Mouse (Mus musculus) midbrain, embryonic 12.5 days (tissue): ENCODE results near the gene Clcnka. TPM values are rescaled to one million over a fixed set of nuclear protein-coding genes. Genes with fewer than 3 reads are reported as not detected.

Experiments used
- ATAC-seq: fragments of 200-750 bp; cut with Nextera tagmentation; 2 replicates; pipeline ENCODE4 v1.8.0; 2017; ENCODE audit warnings: low read depth, moderate TSS enrichment, moderate library complexity; ENCODE audit not compliant: low FRiP score
- H3K27ac ChIP-seq: fragments of 300-500 bp; sonication (generic); replicated peaks from 2 replicates; pipeline ENCODE4 v1.5.1; 2016; ENCODE audit warnings: mild to moderate bottlenecking
- H3K27me3 ChIP-seq: fragments of 300-500 bp; sonication (generic); 2 replicates; pipeline ENCODE4 v1.6.1; 2016; ENCODE audit warnings: mild to moderate bottlenecking
- H3K36me3 ChIP-seq: fragments of 300-500 bp; sonication (generic); 2 replicates; pipeline ENCODE4 v1.6.1; 2016
- H3K4me1 ChIP-seq: fragments of 300-500 bp; sonication (generic); 2 replicates; pipeline ENCODE4 v1.6.1; 2016
- H3K4me2 ChIP-seq: fragments of 300-500 bp; sonication (generic); replicated peaks from 2 replicates; pipeline ENCODE4 v1.6.1; 2016; ENCODE audit warnings: mild to moderate bottlenecking, moderate library complexity
- H3K4me3 ChIP-seq: fragments of 300-500 bp; sonication (generic); 2 replicates; pipeline ENCODE4 v1.5.1; 2016; ENCODE audit warnings: mild to moderate bottlenecking
- H3K9ac ChIP-seq: fragments of 300-500 bp; sonication (generic); replicated peaks from 2 replicates; pipeline ENCODE4 v1.6.1; 2016; ENCODE audit warnings: mild to moderate bottlenecking, moderate library complexity
- H3K9me3 ChIP-seq: fragments of 300-500 bp; sonication (generic); 2 replicates; pipeline ENCODE4 v1.6.1; 2016; ENCODE audit warnings: mild to moderate bottlenecking
- WGBS: fragments of 180-500 bp; shearing (Covaris S2); methylation state at CpG from one replicate; pipeline ENCODE4 v1.1.7; 2016; 5-methylcytosine and 5-hydroxymethylcytosine counted together
- polyA plus RNA-seq: library from polyadenylated mRNA; unstranded; fragments of >200 nt; fragmentation: Nextera tagmentation; extraction: Ambion mirVana; gene quantifications from 2 replicates; pipeline ENCODE4 v1.2.1, GENCODE M21; 2016

The Clcnka gene
- polyA plus RNA-seq, 1 experiment from 2014 or later: not detected

DNA sequence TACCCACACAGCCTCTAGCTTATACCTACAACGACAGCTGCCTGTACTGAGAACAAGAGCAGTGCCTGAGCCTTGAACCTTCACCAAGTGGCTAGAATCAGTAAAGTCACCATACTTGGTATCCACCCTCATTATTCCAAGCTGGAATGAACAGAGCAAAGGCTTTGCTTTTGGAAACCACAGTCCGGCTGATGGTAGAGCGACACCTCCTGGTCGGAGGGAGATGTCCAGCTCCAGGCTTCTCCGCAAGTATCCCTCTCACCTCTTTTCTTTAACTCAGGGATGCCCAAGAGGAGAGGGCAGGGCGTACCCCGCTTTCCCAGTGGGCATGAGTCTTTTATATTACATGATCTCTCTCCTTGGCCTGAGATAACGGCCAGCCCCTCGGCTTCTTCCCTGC lies 31.3 kb upstream of the Clcnka start:
- Histone ChIP-seq H3K4me2 (no peak overlapping the region), H3K27me3 (peaks cover 34% of the 10 kb centered on the region), H3K27ac (no peak overlapping the region), H3K4me3 (no peak overlapping the region), H3K4me1 (peaks cover 8% of the 10 kb centered on the region), H3K9ac (no peak overlapping the region), H3K9me3 (no peaks in the 10 kb centered on the region), H3K36me3 (no peaks in the 10 kb centered on the region)
- ATAC-seq: no peak
- WGBS: 53% methylated on average over 9 of the region's 9 CpGs

DNA sequence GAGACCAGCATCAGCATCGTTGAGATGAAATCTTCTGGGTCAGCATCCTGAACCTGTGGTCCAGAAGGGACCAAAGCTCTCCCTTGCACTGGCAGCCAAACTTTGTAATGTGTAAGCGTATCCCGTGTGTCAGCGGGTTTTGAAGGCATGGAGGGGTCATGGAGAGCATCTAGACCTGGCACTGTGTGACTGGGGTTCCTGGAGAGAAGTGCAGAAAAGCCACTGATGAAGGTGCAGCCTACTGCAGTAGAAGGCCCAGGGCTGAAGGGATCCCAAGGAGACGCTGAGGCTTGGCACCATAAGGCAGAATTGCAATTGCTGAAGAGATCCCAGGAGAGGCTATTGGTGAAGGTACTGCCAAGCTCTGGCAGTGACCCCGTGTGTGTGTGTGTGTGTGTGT lies 30.9 kb upstream of the Clcnka start:
- H3K27me3 ChIP-seq: peaks cover 38% of the 10 kb centered on the region

DNA sequence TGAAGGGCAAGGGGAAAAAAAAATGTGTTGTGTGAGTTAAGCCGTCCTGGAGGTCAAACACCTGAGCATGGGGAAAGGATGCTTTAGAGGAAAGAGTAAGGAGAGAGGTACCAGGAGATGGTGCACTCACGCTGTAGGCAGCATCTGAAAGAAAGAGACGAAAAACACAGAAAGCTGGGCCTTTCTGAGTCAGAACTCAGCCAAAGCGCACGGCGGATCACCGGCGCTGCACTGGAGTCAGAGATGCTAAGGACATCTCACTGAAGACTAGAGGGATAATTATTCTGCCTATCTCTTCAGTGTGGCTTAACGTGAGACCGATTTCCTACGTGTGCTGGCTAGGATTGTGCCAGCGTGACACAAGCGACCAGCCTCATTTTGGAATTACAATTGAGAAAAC lies 29.4 kb upstream of the Clcnka start:
- 87% methylated on average over 13 of the region's 13 CpGs for WGBS
- H3K9ac ChIP-seq: no peak overlapping the region
- H3K9me3 ChIP-seq: no peaks in the 10 kb centered on the region
- peaks cover 48% of the 10 kb centered on the region for H3K27me3 ChIP-seq
- no peak for ATAC-seq
- no peak overlapping the region for H3K4me3 ChIP-seq
- H3K27ac ChIP-seq: no peak overlapping the region
- H3K4me2 ChIP-seq: no peak overlapping the region
- H3K4me1 ChIP-seq: peaks cover 8% of the 10 kb centered on the region
- H3K36me3 ChIP-seq: no peaks in the 10 kb centered on the region

More for the DNA sequence above, 30.9 kb upstream of the Clcnka start:
- H3K4me1 ChIP-seq: peaks cover 8% of the 10 kb centered on the region
- no peak overlapping the region for H3K27ac ChIP-seq
- no peak overlapping the region for H3K9ac ChIP-seq
- WGBS: 83% methylated on average over 6 of the region's 6 CpGs
- no peak overlapping the region for H3K4me3 ChIP-seq
- no peak for ATAC-seq
- H3K9me3 ChIP-seq: no peaks in the 10 kb centered on the region
- H3K4me2 ChIP-seq: no peak overlapping the region
- H3K36me3 ChIP-seq: no peaks in the 10 kb centered on the region

DNA sequence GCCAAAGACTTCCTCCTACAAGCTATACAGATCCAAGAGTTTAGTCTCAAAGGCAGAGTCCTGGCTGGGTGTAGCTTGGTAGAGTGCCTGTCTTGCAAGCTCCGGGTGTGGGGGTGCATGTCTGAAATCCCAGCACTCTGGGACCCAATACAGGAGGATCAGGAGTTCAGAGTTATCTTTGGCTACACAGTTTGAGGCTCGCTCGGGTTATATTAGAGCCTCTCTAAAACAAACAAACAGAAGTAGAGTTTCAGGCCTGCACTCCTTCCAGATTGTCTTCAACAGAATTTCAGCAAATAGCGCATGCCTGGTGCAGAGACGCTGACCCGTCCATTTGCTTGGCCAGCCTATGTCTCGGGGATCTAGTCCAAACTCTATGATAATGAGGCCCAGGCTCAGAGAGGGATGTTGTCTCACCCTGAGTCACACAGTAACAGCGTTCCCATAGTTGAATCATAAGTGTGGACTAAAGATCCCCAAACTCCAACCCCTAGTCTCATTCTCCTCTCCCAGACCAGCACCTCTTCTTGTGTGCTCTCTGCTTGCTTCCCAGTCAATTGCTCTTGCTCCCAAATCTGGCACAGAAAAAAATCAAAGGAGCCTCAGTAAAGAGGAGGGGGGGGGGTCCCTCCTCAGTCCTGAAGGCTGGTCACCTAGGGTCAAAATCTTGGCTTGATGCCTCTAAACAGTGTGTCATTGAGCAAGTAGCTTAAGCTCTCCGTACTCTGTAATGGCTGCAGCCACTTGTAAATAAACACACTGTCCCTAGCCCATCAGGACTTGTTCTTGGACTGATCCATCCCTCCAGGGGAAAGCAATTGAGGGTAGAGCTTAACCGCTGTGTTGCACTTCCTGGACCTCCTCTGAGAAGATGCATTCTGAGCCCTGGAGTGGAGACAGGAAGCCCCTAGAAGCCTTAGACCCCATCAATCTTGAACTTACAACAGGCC lies 28.5 kb upstream of the Clcnka start:
- H3K27me3 ChIP-seq: peaks cover 52% of the 10 kb centered on the region
- ATAC-seq: no peak

DNA sequence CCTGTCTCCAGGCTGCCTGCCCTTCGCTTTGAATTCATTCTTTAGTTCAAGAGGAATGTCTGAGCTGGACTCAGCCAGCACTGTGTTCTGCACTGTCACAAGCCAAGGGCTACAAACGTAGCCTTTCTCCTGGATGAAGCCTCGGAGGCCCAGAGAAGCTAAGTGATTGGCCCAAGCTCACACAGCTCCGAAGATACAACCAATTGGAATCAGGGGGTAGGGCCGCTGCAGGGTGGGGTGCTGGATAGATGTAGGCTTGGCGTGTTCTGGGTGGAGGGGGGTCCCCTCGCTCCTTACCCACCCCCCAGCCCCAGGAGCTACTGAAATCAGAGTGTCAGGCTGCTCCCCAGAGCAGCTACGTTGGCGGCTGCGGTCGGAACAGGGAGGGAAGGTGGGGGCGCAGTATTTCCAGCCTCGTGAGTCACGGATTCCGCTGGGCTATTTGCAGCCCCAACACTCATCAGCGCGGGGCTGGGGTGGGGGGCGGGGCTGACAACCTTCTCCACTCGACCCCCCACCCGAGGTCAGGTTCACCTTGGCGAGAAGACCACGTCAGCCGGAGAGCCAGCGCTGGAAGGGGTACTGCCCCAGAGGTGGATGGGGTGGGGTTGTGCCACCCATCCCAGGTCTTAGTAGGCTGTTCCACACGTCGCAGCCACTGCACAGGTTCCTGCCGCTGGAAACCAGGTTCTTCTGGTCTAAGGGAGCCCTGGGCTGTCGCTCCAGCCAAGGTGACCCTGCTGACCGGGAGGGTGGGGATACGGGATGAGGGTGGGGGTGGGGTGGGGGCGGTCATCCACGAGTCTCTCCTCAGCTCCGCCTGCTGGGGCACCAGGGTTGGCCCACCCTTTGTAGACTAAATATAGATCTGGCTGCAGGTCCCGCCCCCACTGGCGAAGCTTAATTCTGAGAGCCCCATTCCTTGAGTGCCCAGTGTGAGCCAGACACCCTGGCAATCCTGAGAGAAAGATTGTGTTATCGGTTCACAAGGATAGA lies 27.3 kb upstream of the Clcnka start:
- no peaks in the 10 kb centered on the region for H3K9me3 ChIP-seq
- no peak overlapping the region for H3K27ac ChIP-seq
- H3K4me3 ChIP-seq: peak overlapping the region; percentile 39
- WGBS: 6% methylated on average over 35 of the region's 36 CpGs
- no peaks in the 10 kb centered on the region for H3K36me3 ChIP-seq
- H3K4me1 ChIP-seq: peaks cover 8% of the 10 kb centered on the region
- peak overlapping the region; percentile 46 for H3K9ac ChIP-seq
- H3K27me3 ChIP-seq: peaks cover 56% of the 10 kb centered on the region
- peak; percentile 84 for ATAC-seq
- peak overlapping the region; percentile 60 for H3K4me2 ChIP-seq

More for the DNA sequence above, 28.5 kb upstream of the Clcnka start:
- Histone ChIP-seq H3K4me2 (no peak overlapping the region), H3K36me3 (no peaks in the 10 kb centered on the region), H3K9ac (no peak overlapping the region), H3K27ac (no peak overlapping the region), H3K4me1 (peaks cover 8% of the 10 kb centered on the region), H3K4me3 (no peak overlapping the region), H3K9me3 (no peaks in the 10 kb centered on the region)
- 83% methylated on average over 10 of the region's 10 CpGs for WGBS

DNA sequence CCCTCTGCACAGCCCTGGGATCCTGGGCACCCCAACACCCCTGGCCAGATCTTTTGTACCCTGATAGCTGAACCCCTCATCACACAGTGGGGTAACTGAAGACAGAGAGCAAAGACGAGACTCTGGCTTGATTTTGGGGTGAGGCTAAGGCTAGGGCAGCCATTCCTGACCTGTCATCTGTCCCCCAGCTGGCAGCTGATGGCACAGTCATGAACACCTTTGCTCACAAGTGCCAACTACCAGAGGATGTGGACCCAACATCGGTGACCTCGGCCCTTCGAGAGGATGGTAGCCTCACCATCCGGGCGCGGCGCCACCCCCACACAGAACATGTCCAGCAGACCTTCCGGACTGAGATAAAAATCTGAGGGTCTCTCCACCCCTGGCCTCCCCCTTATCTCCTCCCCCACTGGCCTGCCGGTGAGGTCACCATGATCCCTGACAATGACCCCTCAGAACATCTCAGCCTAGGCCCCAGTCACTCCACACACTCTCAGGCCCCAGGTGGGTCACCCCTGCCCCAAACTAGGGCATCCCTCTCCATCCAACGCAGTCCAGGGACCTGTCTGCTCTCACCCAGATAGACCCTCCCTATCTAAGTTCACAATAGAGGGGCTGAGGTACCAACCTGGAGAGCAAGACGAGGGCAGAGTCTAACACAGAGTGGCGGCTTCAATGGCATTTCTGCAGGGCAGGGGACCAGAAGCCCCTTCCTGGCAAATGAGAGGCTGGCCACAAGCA lies 25.3 kb upstream of the Clcnka start:
- H3K4me3 ChIP-seq: no peak overlapping the region
- peaks cover 51% of the 10 kb centered on the region for H3K27me3 ChIP-seq
- H3K36me3 ChIP-seq: no peaks in the 10 kb centered on the region
- no peak overlapping the region for H3K9ac ChIP-seq
- 89% methylated on average over 13 of the region's 13 CpGs for WGBS
- H3K27ac ChIP-seq: no peak overlapping the region
- H3K4me2 ChIP-seq: no peak overlapping the region
- peaks cover 8% of the 10 kb centered on the region for H3K4me1 ChIP-seq
- ATAC-seq: no peak
- H3K9me3 ChIP-seq: no peaks in the 10 kb centered on the region

DNA sequence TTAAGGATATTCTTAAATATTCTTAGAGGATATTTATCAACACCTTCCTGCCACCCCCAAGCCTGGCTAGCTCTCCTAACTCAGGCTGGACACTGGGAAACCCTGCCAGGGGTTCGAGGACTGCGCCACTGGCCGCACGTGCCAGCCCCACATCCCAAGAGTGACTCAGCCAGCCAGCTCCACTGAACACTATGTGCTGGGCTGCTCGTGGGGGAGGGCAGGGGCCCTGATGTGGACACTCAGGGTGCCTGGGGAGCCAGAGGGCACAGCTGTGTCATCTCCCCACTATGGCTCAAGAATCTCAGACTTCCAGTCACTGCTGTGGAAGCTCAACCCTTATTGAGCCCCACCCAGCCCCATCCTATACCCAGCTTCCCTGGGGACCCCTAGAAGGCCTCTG lies 24.8 kb upstream of the Clcnka start:
- no peak overlapping the region for H3K27ac ChIP-seq
- peaks cover 8% of the 10 kb centered on the region for H3K4me1 ChIP-seq
- no peak overlapping the region for H3K9ac ChIP-seq
- no peak overlapping the region for H3K4me3 ChIP-seq
- H3K36me3 ChIP-seq: no peaks in the 10 kb centered on the region
- no peak overlapping the region for H3K4me2 ChIP-seq
- H3K9me3 ChIP-seq: no peaks in the 10 kb centered on the region
- no peak for ATAC-seq
- WGBS: 83% methylated on average over 5 of the region's 5 CpGs
- peaks cover 50% of the 10 kb centered on the region for H3K27me3 ChIP-seq

DNA sequence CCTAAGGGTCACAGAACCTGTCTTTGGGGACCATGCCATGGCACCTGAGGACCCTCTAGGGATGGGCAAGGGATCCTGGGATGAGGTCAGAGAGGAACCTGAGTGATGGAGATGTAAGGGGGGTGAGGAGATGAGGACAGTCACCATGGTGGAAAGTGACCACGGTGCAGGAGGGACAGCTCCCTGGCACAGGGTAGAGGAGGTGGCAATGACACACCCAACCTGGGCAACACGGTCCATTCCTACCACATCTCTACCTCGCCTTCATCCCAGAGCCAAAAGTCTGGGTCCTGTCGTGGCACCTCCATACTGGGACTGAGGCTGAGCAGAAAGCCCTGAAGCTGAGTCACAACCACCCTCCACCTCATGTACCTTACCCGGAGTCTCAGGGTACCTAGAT lies 24.3 kb upstream of the Clcnka start:
- peaks cover 8% of the 10 kb centered on the region for H3K4me1 ChIP-seq
- no peak overlapping the region for H3K27ac ChIP-seq
- peaks cover 46% of the 10 kb centered on the region for H3K27me3 ChIP-seq
- no peaks in the 10 kb centered on the region for H3K9me3 ChIP-seq
- no peak overlapping the region for H3K4me2 ChIP-seq
- 85% methylated on average over 5 of the region's 5 CpGs for WGBS
- no peak overlapping the region for H3K4me3 ChIP-seq
- H3K9ac ChIP-seq: no peak overlapping the region
- no peak for ATAC-seq
- no peaks in the 10 kb centered on the region for H3K36me3 ChIP-seq

DNA sequence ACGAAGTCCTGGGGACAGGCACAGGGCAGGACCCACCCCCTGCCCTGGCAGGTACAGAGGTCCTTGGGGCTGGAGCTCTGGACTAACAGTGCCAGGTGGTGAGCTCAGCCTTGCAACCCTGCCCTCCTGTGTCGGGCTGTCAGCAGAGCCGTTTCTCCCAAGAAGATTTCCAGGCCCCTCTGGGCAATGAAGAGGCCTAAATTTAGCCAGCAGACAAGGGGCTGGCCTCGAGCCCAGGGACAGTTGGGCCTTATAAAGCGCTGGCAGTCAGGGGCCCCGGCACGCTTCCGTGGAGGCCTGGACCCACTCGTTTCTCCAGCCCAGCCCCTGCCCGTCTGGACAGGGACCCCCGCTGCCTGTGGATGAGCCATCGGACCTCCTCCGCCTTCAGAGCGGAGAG lies 22.9 kb upstream of the Clcnka start:
- Histone ChIP-seq H3K9me3 (0 out of 2 replicates have a peak, but pooled peaks cover 2% of the 10 kb centered on the region), H3K36me3 (no peaks in the 10 kb centered on the region), H3K9ac (no peak overlapping the region), H3K4me1 (peaks cover 8% of the 10 kb centered on the region), H3K27me3 (peaks cover 38% of the 10 kb centered on the region), H3K4me2 (no peak overlapping the region), H3K4me3 (no peak overlapping the region), H3K27ac (no peak overlapping the region)
- no peak for ATAC-seq
- WGBS: 68% methylated on average over 14 of the region's 14 CpGs

DNA sequence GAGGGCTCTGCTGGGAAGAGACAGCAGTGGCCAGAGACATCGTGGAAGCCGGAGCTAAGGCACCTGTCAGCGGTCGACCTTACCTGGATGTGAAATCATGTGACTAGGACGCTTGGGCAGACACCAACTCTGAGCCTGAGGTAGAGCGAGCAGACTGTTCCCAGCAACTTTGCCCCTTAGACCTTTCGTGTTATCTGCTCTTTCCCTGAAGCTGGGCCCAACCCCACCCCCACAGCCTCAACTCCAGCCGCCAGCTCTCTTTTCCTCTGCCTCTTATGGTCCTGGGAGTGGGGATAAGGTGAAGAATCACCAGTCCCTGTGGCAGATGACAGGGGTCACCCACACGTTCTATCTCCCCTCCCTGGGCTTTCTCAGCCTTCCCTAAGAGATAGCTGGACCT lies 22.4 kb upstream of the Clcnka start:
- H3K9me3 ChIP-seq: 0 out of 2 replicates have a peak, but pooled peaks cover 2% of the 10 kb centered on the region

DNA sequence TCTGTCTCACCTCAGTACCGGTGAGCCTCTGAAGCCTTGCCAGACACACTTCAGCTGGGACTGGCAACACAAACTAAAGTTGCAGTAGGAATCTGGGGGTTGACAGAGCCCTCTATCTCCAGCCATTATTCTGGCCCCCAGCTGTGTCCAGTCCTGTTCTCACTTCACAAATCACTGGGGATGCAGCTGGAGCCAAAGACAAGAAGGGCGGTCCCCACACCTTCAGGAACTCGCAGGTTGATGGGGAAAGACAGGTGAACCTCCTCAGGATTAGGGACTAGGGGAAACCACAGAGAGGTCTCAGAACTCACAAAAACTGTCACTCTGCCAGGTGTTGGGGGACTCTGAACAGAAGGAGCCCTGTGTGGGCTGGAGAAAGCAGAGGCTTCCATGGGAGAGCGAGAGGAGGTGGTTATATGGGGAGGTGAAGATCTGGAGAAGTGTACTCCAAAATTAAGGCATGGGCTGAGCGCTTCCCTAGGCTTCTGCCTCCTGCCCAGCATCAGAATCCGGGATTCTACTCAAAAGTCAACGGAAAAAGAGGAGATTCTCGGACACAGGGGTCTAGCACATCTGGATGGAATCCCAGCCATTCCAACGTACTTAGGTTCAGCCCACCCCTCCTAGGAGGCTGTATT lies 21.8 kb upstream of the Clcnka start, which contains the start of gene Hspb7:
Gene Hspb7 (plus strand): TSS at position 588 of the 638 bp plus-strand sequence.
- Histone ChIP-seq H3K4me2 (no peak within 1 kb of the TSS), H3K4me3 (no peak within 1 kb of the TSS), H3K36me3 (no peaks in the 10 kb centered on the region), H3K27me3 (peaks cover 27% of the 10 kb centered on the region), H3K4me1 (no peaks in the 10 kb centered on the region), H3K9me3 (0 out of 2 replicates have a peak, but pooled peaks cover 2% of the 10 kb centered on the region), H3K9ac (no peak within 1 kb of the TSS), H3K27ac (no peak within 1 kb of the TSS)
- WGBS: 68% methylated on average over 9 of the region's 9 CpGs
- ATAC-seq: no peak

More for the DNA sequence above, 22.4 kb upstream of the Clcnka start:
- WGBS: 52% methylated on average over 9 of the region's 9 CpGs
- no peak for ATAC-seq
- Histone ChIP-seq H3K36me3 (no peaks in the 10 kb centered on the region), H3K4me3 (no peak overlapping the region), H3K27me3 (peaks cover 33% of the 10 kb centered on the region), H3K4me2 (no peak overlapping the region), H3K27ac (no peak overlapping the region), H3K4me1 (peaks cover 5% of the 10 kb centered on the region), H3K9ac (no peak overlapping the region)
